Mouse (Mus musculus) kidney, embryonic 15.5 days (tissue): Measurements from ENCODE around the gene Asgr2. TPM values are rescaled to one million over a fixed set of nuclear protein-coding genes. Genes with fewer than 3 reads are reported as not detected.
"Not testable (repeated sequence)": the region's sequence is repeated elsewhere in the genome, so short reads cannot be mapped to it uniquely, and the experiment has no call there.

Experiments
- ATAC-seq: fragments of 200-750 bp; cut with Nextera tagmentation; replicated peaks from 2 replicates; pipeline ENCODE4 v1.8.0; 2017; ENCODE audit warnings: moderate TSS enrichment; ENCODE audit not compliant: low FRiP score
- H3K27ac ChIP-seq: fragments of 300-500 bp; sonication (generic); 2 replicates; pipeline ENCODE4 v1.5.1; 2015; ENCODE audit warnings: mild to moderate bottlenecking, inconsistent platforms
- H3K27me3 ChIP-seq: fragments of 300-500 bp; sonication (generic); 2 replicates; pipeline ENCODE4 v1.6.1; 2015; ENCODE audit warnings: inconsistent platforms
- H3K36me3 ChIP-seq: fragments of 300-500 bp; sonication (generic); 2 replicates; pipeline ENCODE4 v1.6.1; 2015; ENCODE audit warnings: inconsistent platforms
- H3K4me1 ChIP-seq: fragments of 300-500 bp; sonication (generic); 2 replicates; pipeline ENCODE4 v1.6.1; 2015; ENCODE audit warnings: inconsistent platforms
- H3K4me2 ChIP-seq: fragments of 300-500 bp; sonication (generic); 2 replicates; pipeline ENCODE4 v1.6.1; 2015; ENCODE audit warnings: moderate library complexity, mild to moderate bottlenecking, inconsistent platforms
- H3K4me3 ChIP-seq: fragments of 300-500 bp; sonication (generic); replicated peaks from 2 replicates; pipeline ENCODE4 v1.5.1; 2015; ENCODE audit warnings: mild to moderate bottlenecking, inconsistent platforms
- H3K9ac ChIP-seq: fragments of 300-500 bp; sonication (generic); 2 replicates; pipeline ENCODE4 v1.6.1; 2015; ENCODE audit warnings: mild to moderate bottlenecking, inconsistent platforms
- H3K9me3 ChIP-seq: fragments of 300-500 bp; sonication (generic); replicated peaks from 2 replicates; pipeline ENCODE4 v1.6.1; 2016; ENCODE audit warnings: inconsistent platforms
- WGBS: fragments of 180-500 bp; shearing (Covaris S2); methylation state at CpG from one replicate; pipeline ENCODE4 v1.1.7; 2015; ENCODE audit warnings: mixed read lengths; 5-methylcytosine and 5-hydroxymethylcytosine counted together
- polyA plus RNA-seq: library from polyadenylated mRNA; unstranded; fragments of >200 nt; fragmentation: Nextera tagmentation; extraction: Ambion mirVana; gene quantifications from 2 replicates; pipeline ENCODE4 v1.2.1, GENCODE M21; 2015

Gene Asgr2
- polyA plus RNA-seq, 1 experiment from 2014 or later: 0.18 TPM

- Histone ChIP-seq H3K27ac (no peak overlapping the region), H3K9ac (no peak overlapping the region), H3K4me2 (no peak overlapping the region), H3K9me3 (no peaks in the 10 kb centered on the region), H3K36me3 (no peaks in the 10 kb centered on the region), H3K27me3 (peaks cover 13% of the 10 kb centered on the region; the same call in 1 of the 2 replicates), H3K4me1 (no peaks in the 10 kb centered on the region; the same call in 1 of the 2 replicates), H3K4me3 (no peak overlapping the region)
- WGBS: 91% methylated on average over 2 of the region's 2 CpGs
- no peak for ATAC-seq
Observed at GRCm38 (mm10) chr11:70099102-70099501, 6.7 kb downstream of the Asgr2 start.

DNA sequence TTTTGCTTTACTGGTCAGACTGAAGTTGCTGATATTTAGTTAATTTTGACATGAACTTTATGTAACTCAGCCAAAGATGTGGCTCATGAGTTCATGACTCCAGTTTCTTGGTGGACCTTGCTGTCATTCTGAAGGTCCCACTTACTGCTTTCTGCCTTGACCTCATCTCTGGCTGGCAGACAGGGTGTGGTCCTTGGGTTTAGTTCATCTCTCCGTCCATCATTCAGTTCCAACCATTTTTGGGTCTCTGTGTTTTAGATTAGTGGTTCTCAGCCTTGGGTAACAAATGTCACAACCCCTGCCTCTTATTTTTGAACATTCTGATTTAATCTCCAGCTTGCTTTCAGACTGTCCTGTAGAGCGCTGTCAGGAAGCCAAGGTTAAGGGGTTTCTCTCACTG lies 7.4 kb downstream of the Asgr2 start:
- WGBS: 83% methylated on average over 2 of the region's 2 CpGs
- Histone ChIP-seq H3K27me3 (peaks cover 13% of the 10 kb centered on the region; the same call in 1 of the 2 replicates), H3K9me3 (no peaks in the 10 kb centered on the region), H3K9ac (no peak overlapping the region), H3K27ac (no peak overlapping the region), H3K4me2 (no peak overlapping the region), H3K36me3 (no peaks in the 10 kb centered on the region), H3K4me1 (no peaks in the 10 kb centered on the region; the same call in 1 of the 2 replicates), H3K4me3 (no peak overlapping the region)
- ATAC-seq: no peak

GRCm38 (mm10) chr11:70103701-70104315 lies 11.4 kb downstream of the Asgr2 start:
- no peak for ATAC-seq
- Histone ChIP-seq H3K27ac (no peak overlapping the region), H3K9me3 (no peaks in the 10 kb centered on the region), H3K36me3 (no peaks in the 10 kb centered on the region), H3K4me2 (no peak overlapping the region), H3K9ac (no peak overlapping the region), H3K27me3 (0 out of 2 replicates have a peak, but pooled peaks cover 5% of the 10 kb centered on the region), H3K4me3 (no peak overlapping the region), H3K4me1 (no peaks in the 10 kb centered on the region)
- 78% methylated on average over 14 of the region's 14 CpGs for whole genome bisulfite sequencing

DNA sequence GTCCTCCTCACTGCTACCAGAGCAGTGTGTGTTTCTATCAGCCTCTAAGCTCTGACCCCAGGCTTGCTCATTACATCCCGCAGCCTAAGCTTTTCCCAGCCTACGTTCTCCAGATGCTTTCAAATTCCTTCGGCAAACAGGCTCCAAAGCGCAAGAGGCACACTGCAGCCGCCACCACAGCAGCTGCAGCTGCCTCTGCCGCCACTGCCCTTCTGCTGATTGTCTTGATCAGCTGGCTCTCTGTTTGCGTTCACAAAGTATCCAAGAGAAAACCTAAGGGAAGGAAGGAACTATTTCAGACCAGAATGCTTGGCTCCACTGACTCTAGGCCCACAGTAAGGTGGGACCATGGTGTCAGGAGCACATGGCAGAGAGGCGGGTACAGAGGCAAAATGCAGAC lies 14.6 kb downstream of the Asgr2 start:
- Histone ChIP-seq H3K27me3 (no peaks in the 10 kb centered on the region), H3K4me2 (no peak overlapping the region), H3K36me3 (no peaks in the 10 kb centered on the region), H3K4me3 (no peak overlapping the region), H3K27ac (no peak overlapping the region), H3K4me1 (no peaks in the 10 kb centered on the region), H3K9ac (no peak overlapping the region), H3K9me3 (0 out of 2 replicates have a peak, but pooled peaks cover 4% of the 10 kb centered on the region)
- ATAC-seq: no peak
- WGBS: 83% methylated on average over 8 of the region's 8 CpGs

DNA sequence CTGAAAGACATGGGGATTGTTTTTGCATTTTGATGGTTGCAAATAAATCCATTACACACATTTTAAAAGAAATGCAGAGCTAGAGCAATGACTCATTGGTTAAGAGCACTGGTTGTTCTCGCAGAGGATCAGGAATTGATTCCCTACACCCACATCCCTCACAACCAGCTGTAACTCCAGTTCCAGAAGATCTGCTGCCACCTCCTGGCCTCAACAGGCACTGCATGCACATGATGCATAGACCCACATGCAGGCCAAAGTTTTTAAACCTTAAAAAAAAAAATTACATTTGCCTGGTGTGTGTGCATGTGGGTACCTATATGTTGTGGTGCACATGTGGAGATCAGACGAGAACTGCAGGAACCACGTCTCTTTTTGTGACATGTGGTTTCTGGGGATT lies 17.7 kb downstream of the Asgr2 start:
- Histone ChIP-seq H3K36me3 (no peaks in the 10 kb centered on the region), H3K4me1 (no peaks in the 10 kb centered on the region), H3K4me2 (no peak overlapping the region), H3K27ac (no peak overlapping the region), H3K9me3 (0 out of 2 replicates have a peak, but pooled peaks cover 4% of the 10 kb centered on the region), H3K9ac (no peak overlapping the region), H3K4me3 (no peak overlapping the region), H3K27me3 (no peaks in the 10 kb centered on the region)
- no peak for ATAC-seq
- WGBS: 84% methylated on average over 3 of the region's 3 CpGs

- Histone ChIP-seq H3K4me2 (no peak overlapping the region), H3K27me3 (no peaks in the 10 kb centered on the region), H3K9me3 (peaks cover 8% of the 10 kb centered on the region), H3K36me3 (no peaks in the 10 kb centered on the region), H3K4me3 (no peak overlapping the region), H3K9ac (no peak overlapping the region), H3K4me1 (no peaks in the 10 kb centered on the region), H3K27ac (no peak overlapping the region)
- ATAC-seq: no peak
- 28% methylated on average over 4 of the region's 4 CpGs for WGBS
Observed at GRCm38 (mm10) chr11:70114562-70114961, 22.1 kb downstream of the Asgr2 start.

GRCm38 (mm10) chr11:70115901-70116300 lies 23.5 kb downstream of the Asgr2 start:
- H3K27ac ChIP-seq: no peak overlapping the region
- H3K9ac ChIP-seq: no peak overlapping the region
- peaks cover 14% of the 10 kb centered on the region for H3K9me3 ChIP-seq
- whole genome bisulfite sequencing: 94% methylated on average over 3 of the region's 3 CpGs
- H3K4me2 ChIP-seq: no peak overlapping the region
- no peaks in the 10 kb centered on the region for H3K36me3 ChIP-seq
- no peaks in the 10 kb centered on the region for H3K27me3 ChIP-seq
- H3K4me1 ChIP-seq: no peaks in the 10 kb centered on the region
- no peak overlapping the region for H3K4me3 ChIP-seq
- no peak for ATAC-seq

- H3K27ac ChIP-seq: no peak within 1 kb of the TSS
Observed at GRCm38 (mm10) chr11:70129926-70130379, 37.5 kb downstream of the Asgr2 start, which contains the start of gene Mgl2. TSS of gene Mgl2 (plus strand) at chr11:70130329.

DNA sequence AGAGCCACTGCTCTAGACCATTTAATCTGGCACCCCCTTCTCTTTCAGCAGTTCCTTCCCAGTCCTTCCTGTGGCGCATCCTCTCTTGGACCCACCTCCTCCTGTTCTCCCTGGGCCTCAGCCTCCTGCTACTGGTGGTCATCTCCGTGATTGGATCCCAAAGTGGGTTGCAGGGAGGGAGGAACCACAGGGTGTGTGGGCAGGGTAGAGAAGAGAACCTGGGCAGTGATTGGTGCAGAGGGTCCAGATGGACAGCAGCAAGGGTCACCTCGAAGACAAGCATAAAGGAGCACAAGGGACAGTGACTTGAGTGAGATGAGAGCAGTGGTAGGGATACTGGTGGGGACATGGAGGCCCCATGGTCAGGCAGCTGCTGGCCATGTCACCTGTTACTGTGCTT lies 42.6 kb downstream of the Asgr2 start:
- not testable (repeated sequence) for H3K9me3 ChIP-seq, H3K27me3 ChIP-seq, H3K9ac ChIP-seq, H3K4me2 ChIP-seq, H3K27ac ChIP-seq, ATAC-seq, H3K36me3 ChIP-seq, H3K4me1 ChIP-seq, H3K4me3 ChIP-seq
- WGBS: 72% methylated on average over 3 of the region's 3 CpGs

More at GRCm38 (mm10) chr11:70129926-70130379, 37.5 kb downstream of the Asgr2 start, which contains the start of gene Mgl2:
- no peak within 1 kb of the TSS for H3K4me3 ChIP-seq
- ATAC-seq: no peak
- H3K9ac ChIP-seq: no peak within 1 kb of the TSS
- H3K27me3 ChIP-seq: no peaks in the 10 kb centered on the region
- H3K36me3 ChIP-seq: no peaks in the 10 kb centered on the region
- 70% methylated on average over 9 of the region's 9 CpGs for WGBS
- no peaks in the 10 kb centered on the region for H3K9me3 ChIP-seq
- no peak within 1 kb of the TSS for H3K4me2 ChIP-seq
- H3K4me1 ChIP-seq: 0 out of 2 replicates have a peak, but pooled peaks cover 3% of the 10 kb centered on the region

DNA sequence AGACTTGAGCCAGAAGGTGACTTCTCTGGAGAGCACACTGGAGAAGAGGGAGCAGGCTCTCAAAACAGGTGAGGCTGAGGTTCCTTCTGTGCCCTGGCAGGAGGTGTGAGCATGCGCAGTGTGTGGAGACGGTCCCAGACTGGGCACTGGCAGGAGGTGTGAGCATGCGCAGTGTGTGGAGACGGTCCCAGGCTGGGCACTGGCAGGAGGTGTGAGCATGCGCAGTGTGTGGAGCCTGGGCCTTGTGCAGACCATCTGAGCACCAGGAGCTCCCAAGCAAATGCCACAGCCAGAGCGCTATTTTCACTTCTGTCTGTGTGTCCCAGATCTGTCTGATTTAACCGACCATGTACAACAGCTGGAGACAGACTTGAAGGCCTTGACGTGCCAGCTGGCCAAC lies 43.5 kb downstream of the Asgr2 start:
- H3K4me2 ChIP-seq, H3K36me3 ChIP-seq, ATAC-seq, H3K4me1 ChIP-seq, H3K27me3 ChIP-seq, H3K9me3 ChIP-seq, H3K4me3 ChIP-seq, H3K9ac ChIP-seq, H3K27ac ChIP-seq: not testable (repeated sequence)
- WGBS: 82% methylated on average over 8 of the region's 8 CpGs

DNA sequence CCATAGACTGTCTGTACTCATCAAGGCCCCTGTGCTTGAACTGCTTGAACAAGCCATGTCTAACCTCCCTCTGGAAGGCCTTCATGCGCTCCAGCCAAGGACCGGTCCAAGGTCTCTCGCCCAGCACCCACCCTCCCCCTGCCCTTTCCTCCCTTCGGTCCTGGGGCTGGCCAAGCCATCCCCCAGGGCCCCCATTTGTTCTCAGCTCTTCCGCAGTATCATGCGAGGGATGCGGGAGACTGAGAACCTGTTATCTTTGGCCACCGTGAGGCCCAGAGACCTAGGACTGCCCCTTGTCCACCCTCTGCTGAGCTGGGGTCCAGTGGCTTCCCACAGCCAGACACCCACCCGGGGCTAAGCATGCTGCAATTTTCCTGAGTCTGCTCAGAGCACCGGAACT lies 46.7 kb downstream of the Asgr2 start:
- WGBS: 63% methylated on average over 10 of the region's 10 CpGs

GRCm38 (mm10) chr11:70151072-70151471 lies 58.6 kb downstream of the Asgr2 start:
- no peaks in the 10 kb centered on the region for H3K27me3 ChIP-seq
- H3K4me3 ChIP-seq: no peak overlapping the region
- no peaks in the 10 kb centered on the region for H3K36me3 ChIP-seq
- no peaks in the 10 kb centered on the region for H3K4me1 ChIP-seq
- no peaks in the 10 kb centered on the region for H3K9me3 ChIP-seq
- no peak overlapping the region for H3K27ac ChIP-seq
- no peak overlapping the region for H3K4me2 ChIP-seq
- no peak overlapping the region for H3K9ac ChIP-seq
- WGBS: 67% methylated on average over 3 of the region's 3 CpGs
- ATAC-seq: no peak

More for the DNA sequence above, 46.7 kb downstream of the Asgr2 start:
- no peak overlapping the region for H3K9ac ChIP-seq
- H3K9me3 ChIP-seq: no peaks in the 10 kb centered on the region
- no peaks in the 10 kb centered on the region for H3K27me3 ChIP-seq
- H3K4me2 ChIP-seq: no peak overlapping the region
- no peak overlapping the region for H3K27ac ChIP-seq
- H3K36me3 ChIP-seq: no peaks in the 10 kb centered on the region
- no peak overlapping the region for H3K4me3 ChIP-seq
- no peak for ATAC-seq
- peaks cover 8% of the 10 kb centered on the region; the same call in 1 of the 2 replicates for H3K4me1 ChIP-seq
